Mouse (Mus musculus) liver, embryonic 15.5 days (tissue): ENCODE results near the gene Spats1. TPM values are rescaled to one million over a fixed set of nuclear protein-coding genes. Genes with fewer than 3 reads are reported as not detected.

ENCODE experiments used
- ATAC-seq: fragments of 200-750 bp; cut with Nextera tagmentation; 2 replicates; pipeline ENCODE4 v1.8.0; 2017; ENCODE audit warnings: moderate number of reproducible peaks, mild to moderate bottlenecking, moderate library complexity; ENCODE audit not compliant: insufficient read depth
- H3K27ac ChIP-seq: fragments of 300-500 bp; sonication (generic); replicated peaks from 2 replicates; pipeline ENCODE4 v1.5.1; 2015; ENCODE audit warnings: mild to moderate bottlenecking, inconsistent platforms
- H3K27me3 ChIP-seq: fragments of 300-500 bp; sonication (generic); 2 replicates; pipeline ENCODE4 v1.6.1; 2015; ENCODE audit warnings: mild to moderate bottlenecking, inconsistent platforms
- H3K36me3 ChIP-seq: fragments of 300-500 bp; sonication (generic); replicated peaks from 2 replicates; pipeline ENCODE4 v1.6.1; 2015; ENCODE audit warnings: moderate library complexity, mild to moderate bottlenecking, inconsistent platforms
- H3K4me1 ChIP-seq: fragments of 300-500 bp; sonication (generic); replicated peaks from 2 replicates; pipeline ENCODE4 v1.6.1; 2015; ENCODE audit warnings: inconsistent platforms
- H3K4me2 ChIP-seq: fragments of 300-500 bp; sonication (generic); 2 replicates; pipeline ENCODE4 v1.6.1; 2015; ENCODE audit warnings: moderate library complexity, mild to moderate bottlenecking, inconsistent platforms
- H3K4me3 ChIP-seq: fragments of 300-500 bp; sonication (generic); replicated peaks from 2 replicates; pipeline ENCODE4 v1.5.1; 2015; ENCODE audit warnings: mild to moderate bottlenecking, inconsistent platforms
- H3K9ac ChIP-seq: fragments of 300-500 bp; sonication (generic); 2 replicates; pipeline ENCODE4 v1.6.1; 2015; ENCODE audit warnings: moderate library complexity, mild to moderate bottlenecking, inconsistent platforms
- H3K9me3 ChIP-seq: fragments of 300-500 bp; sonication (generic); replicated peaks from 2 replicates; pipeline ENCODE4 v1.6.1; 2016; ENCODE audit warnings: inconsistent platforms
- WGBS: fragments of 180-500 bp; shearing (Covaris S2); methylation state at CpG from one replicate; pipeline ENCODE4 v1.1.7; 2015; ENCODE audit warnings: mixed read lengths; ENCODE audit not compliant: insufficient replicate concordance; 5-methylcytosine and 5-hydroxymethylcytosine counted together
- polyA plus RNA-seq: library from polyadenylated mRNA; unstranded; fragments of >200 nt; fragmentation: Nextera tagmentation; extraction: Ambion mirVana; gene quantifications from 2 replicates; pipeline ENCODE4 v1.2.1, GENCODE M21; 2015

Spats1 gene
- polyA plus RNA-seq, 1 experiment from 2014 or later: 0.13 TPM

GRCm38 (mm10) chr17:45489736-45490135 lies 14.5 kb upstream of the Spats1 start:
- no peak for ATAC-seq
- peaks cover 16% of the 10 kb centered on the region for H3K27me3 ChIP-seq
- no peaks in the 10 kb centered on the region for H3K36me3 ChIP-seq

GRCm38 (mm10) chr17:45488321-45489254 lies 13.4 kb upstream of the Spats1 start:
- Histone ChIP-seq H3K27me3 (peaks cover 11% of the 10 kb centered on the region), H3K4me1 (no peaks in the 10 kb centered on the region), H3K4me2 (no peak overlapping the region), H3K9ac (no peak overlapping the region), H3K36me3 (no peaks in the 10 kb centered on the region), H3K9me3 (no peaks in the 10 kb centered on the region), H3K4me3 (no peak overlapping the region), H3K27ac (no peak overlapping the region)
- WGBS: 62% methylated on average over 23 of the region's 23 CpGs
- no peak for ATAC-seq

More at GRCm38 (mm10) chr17:45489736-45490135, 14.5 kb upstream of the Spats1 start:
- H3K4me1 ChIP-seq: no peaks in the 10 kb centered on the region
- H3K9me3 ChIP-seq: no peaks in the 10 kb centered on the region
- no peak overlapping the region for H3K27ac ChIP-seq
- H3K4me3 ChIP-seq: no peak overlapping the region
- WGBS: 67% methylated on average over 6 of the region's 6 CpGs
- H3K4me2 ChIP-seq: no peak overlapping the region
- no peak overlapping the region for H3K9ac ChIP-seq

GRCm38 (mm10) chr17:45487216-45487615 lies 12.0 kb upstream of the Spats1 start:
- Histone ChIP-seq H3K27me3 (peaks cover 3% of the 10 kb centered on the region), H3K4me1 (no peaks in the 10 kb centered on the region), H3K36me3 (no peaks in the 10 kb centered on the region), H3K4me3 (no peak overlapping the region), H3K27ac (no peak overlapping the region), H3K9me3 (no peaks in the 10 kb centered on the region), H3K4me2 (no peak overlapping the region), H3K9ac (no peak overlapping the region)
- WGBS: 8% methylated on average over 5 of the region's 5 CpGs
- ATAC-seq: no peak

GRCm38 (mm10) chr17:45485581-45485980 lies 10.4 kb upstream of the Spats1 start:
- H3K9me3 ChIP-seq: no peaks in the 10 kb centered on the region
- H3K27ac ChIP-seq: no peak overlapping the region
- no peak for ATAC-seq
- H3K4me2 ChIP-seq: no peak overlapping the region
- no peaks in the 10 kb centered on the region for H3K4me1 ChIP-seq
- H3K9ac ChIP-seq: no peak overlapping the region
- 67% methylated on average over 7 of the region's 7 CpGs for WGBS
- no peak overlapping the region for H3K4me3 ChIP-seq
- H3K27me3 ChIP-seq: peaks cover 3% of the 10 kb centered on the region; the same call in 1 of the 2 replicates
- H3K36me3 ChIP-seq: no peaks in the 10 kb centered on the region

- Histone ChIP-seq H3K4me3 (no peak overlapping the region), H3K9me3 (no peaks in the 10 kb centered on the region), H3K36me3 (no peaks in the 10 kb centered on the region), H3K27me3 (peaks cover 34% of the 10 kb centered on the region), H3K4me2 (no peak overlapping the region), H3K4me1 (peaks cover 5% of the 10 kb centered on the region; the same call in 1 of the 2 replicates), H3K9ac (no peak overlapping the region), H3K27ac (no peak overlapping the region)
- WGBS: 24% methylated on average over 2 of the region's 2 CpGs
- ATAC-seq: no peak
These were observed 5.2 kb upstream of the Spats1 start for GRCm38 (mm10) chr17:45480429-45480828.

GRCm38 (mm10) chr17:45478234-45478825 lies 3.1 kb upstream of the Spats1 start:
- no peak overlapping the region for H3K9ac ChIP-seq
- peaks cover 14% of the 10 kb centered on the region for H3K4me1 ChIP-seq
- no peak for ATAC-seq
- no peak overlapping the region for H3K27ac ChIP-seq
- no peaks in the 10 kb centered on the region for H3K9me3 ChIP-seq
- peak overlapping the region; percentile 41 for H3K4me2 ChIP-seq
- no peak overlapping the region for H3K4me3 ChIP-seq
- H3K27me3 ChIP-seq: peaks cover 55% of the 10 kb centered on the region
- 2% methylated on average over 12 of the region's 12 CpGs for WGBS
- no peaks in the 10 kb centered on the region for H3K36me3 ChIP-seq

- no peaks in the 10 kb centered on the region for H3K36me3 ChIP-seq
- WGBS: 56% methylated on average over 8 of the region's 8 CpGs
- no peak for ATAC-seq
- no peaks in the 10 kb centered on the region for H3K9me3 ChIP-seq
- H3K4me2 ChIP-seq: peak overlapping the region; percentile 53; the same call in 1 of the 2 replicates
- H3K4me1 ChIP-seq: peaks cover 14% of the 10 kb centered on the region
- H3K4me3 ChIP-seq: no peak overlapping the region
- H3K9ac ChIP-seq: no peak overlapping the region
- H3K27me3 ChIP-seq: peaks cover 56% of the 10 kb centered on the region
- H3K27ac ChIP-seq: no peak overlapping the region
These were observed 1.1 kb downstream of the Spats1 start for GRCm38 (mm10) chr17:45474146-45474545.

- H3K4me1 ChIP-seq: peaks cover 14% of the 10 kb centered on the region
- 58% methylated on average over 6 of the region's 6 CpGs for WGBS
- no peak overlapping the region for H3K4me3 ChIP-seq
- H3K27ac ChIP-seq: no peak overlapping the region
- no peak overlapping the region for H3K4me2 ChIP-seq
- no peaks in the 10 kb centered on the region for H3K36me3 ChIP-seq
- H3K27me3 ChIP-seq: peaks cover 52% of the 10 kb centered on the region
- ATAC-seq: no peak
- no peak overlapping the region for H3K9ac ChIP-seq
- no peaks in the 10 kb centered on the region for H3K9me3 ChIP-seq
These were observed 1.5 kb downstream of the Spats1 start for GRCm38 (mm10) chr17:45473667-45474066.

- Histone ChIP-seq H3K9me3 (no peaks in the 10 kb centered on the region), H3K9ac (no peak overlapping the region), H3K4me2 (no peak overlapping the region), H3K27ac (no peak overlapping the region), H3K4me3 (no peak overlapping the region), H3K4me1 (peaks cover 9% of the 10 kb centered on the region), H3K36me3 (no peaks in the 10 kb centered on the region), H3K27me3 (peaks cover 28% of the 10 kb centered on the region)
- WGBS: 49% methylated on average over 7 of the region's 7 CpGs
- no peak for ATAC-seq
These were observed 4.5 kb downstream of the Spats1 start for GRCm38 (mm10) chr17:45470726-45471125.

GRCm38 (mm10) chr17:45468302-45468701 lies 6.9 kb downstream of the Spats1 start:
- 61% methylated on average over 5 of the region's 5 CpGs for WGBS
- no peak for ATAC-seq
- Histone ChIP-seq H3K27ac (no peak overlapping the region), H3K27me3 (peaks cover 4% of the 10 kb centered on the region), H3K4me1 (no peaks in the 10 kb centered on the region), H3K9ac (no peak overlapping the region), H3K36me3 (no peaks in the 10 kb centered on the region), H3K4me3 (no peak overlapping the region), H3K9me3 (no peaks in the 10 kb centered on the region), H3K4me2 (no peak overlapping the region)

- 57% methylated on average over 2 of the region's 2 CpGs for WGBS
These were observed 8.5 kb downstream of the Spats1 start for GRCm38 (mm10) chr17:45466701-45467100.

More at GRCm38 (mm10) chr17:45466701-45467100, 8.5 kb downstream of the Spats1 start:
- Histone ChIP-seq H3K27me3 (no peaks in the 10 kb centered on the region), H3K27ac (no peak overlapping the region), H3K4me1 (no peaks in the 10 kb centered on the region), H3K9me3 (no peaks in the 10 kb centered on the region), H3K9ac (no peak overlapping the region), H3K4me2 (no peak overlapping the region), H3K4me3 (no peak overlapping the region), H3K36me3 (no peaks in the 10 kb centered on the region)
- ATAC-seq: no peak
